29 mouse cellular contexts compared by ENCODE assay signal in genomic region chr12:80662322-80662721, GRCm38 (mm10). TPM values are rescaled to one million over a fixed set of nuclear protein-coding genes. Genes with fewer than 3 reads are reported as not detected.
"Had no signal": no experiment of that assay in that cellular context is flagged by ENCODE, and none has a peak within 500 bp of the region (broad histone marks: within the 10 kb centered on the region; RNA-seq: fewer than 3 reads in every experiment).

No protein-coding gene starts in this region.

- H3K4me1 ChIP-seq: embryonic facial prominence, embryonic 10.5 days; embryonic facial prominence, embryonic 12.5 days; embryonic facial prominence, embryonic 13.5 days; embryonic facial prominence, embryonic 15.5 days; forebrain, embryonic 10.5 days; forebrain, embryonic 12.5 days had no signal

- H3K9me3 ChIP-seq: embryonic facial prominence, embryonic 10.5 days; embryonic facial prominence, embryonic 12.5 days; embryonic facial prominence, embryonic 13.5 days; embryonic facial prominence, embryonic 15.5 days; forebrain, embryonic 10.5 days; forebrain, embryonic 12.5 days; forebrain, embryonic 13.5 days; forebrain, embryonic 15.5 days had no signal

- H3K27ac ChIP-seq: embryonic facial prominence, embryonic 10.5 days; embryonic facial prominence, embryonic 12.5 days; embryonic facial prominence, embryonic 13.5 days; embryonic facial prominence, embryonic 15.5 days; forebrain, embryonic 10.5 days; forebrain, embryonic 12.5 days; forebrain, embryonic 13.5 days; forebrain, embryonic 15.5 days; gastrocnemius, adult 2 months; heart, adult 2 months had no signal

- ATAC-seq: forebrain, embryonic 13.5 days; forebrain, embryonic 14.5 days; forebrain, embryonic 15.5 days; forebrain, embryonic 16.5 days; forebrain, postnatal 0 days had no signal

- DNase-seq: cerebellum, adult 2 months; cerebellum, adult 8-10 months; cerebellum, adult 9-10 months; cerebellum, adult 9-11 months; cerebellum, postnatal 10 days; cerebellum, postnatal 14 days; cerebellum, postnatal 25 days; cerebellum, postnatal 36 days; embryo, embryonic 11 days; forebrain, postnatal 0 days; gastrocnemius, adult 2 months; gastrocnemius, postnatal 10 days; gastrocnemius, postnatal 14 days; gastrocnemius, postnatal 25 days; gastrocnemius, postnatal 36 days; heart, adult 2 months had no signal

- H3K9ac ChIP-seq: embryonic facial prominence, embryonic 12.5 days; embryonic facial prominence, embryonic 13.5 days; embryonic facial prominence, embryonic 15.5 days; forebrain, embryonic 12.5 days; forebrain, embryonic 13.5 days; forebrain, embryonic 15.5 days; forebrain, postnatal 0 days had no signal

- H3K4me3 ChIP-seq: embryonic facial prominence, embryonic 10.5 days; embryonic facial prominence, embryonic 12.5 days; embryonic facial prominence, embryonic 13.5 days; embryonic facial prominence, embryonic 15.5 days; erythroblast, embryonic 14.5 days; forebrain, embryonic 10.5 days; forebrain, embryonic 12.5 days; forebrain, embryonic 13.5 days; forebrain, embryonic 15.5 days; gastrocnemius, adult 2 months; heart, adult 2 months had no signal

- H3K27me3 ChIP-seq: embryonic facial prominence, embryonic 12.5 days; embryonic facial prominence, embryonic 13.5 days; embryonic facial prominence, embryonic 15.5 days; forebrain, embryonic 12.5 days; forebrain, embryonic 13.5 days; forebrain, embryonic 15.5 days had no signal

- H3K4me2 ChIP-seq: embryonic facial prominence, embryonic 12.5 days; embryonic facial prominence, embryonic 13.5 days; embryonic facial prominence, embryonic 15.5 days; forebrain, embryonic 12.5 days; forebrain, embryonic 13.5 days; forebrain, embryonic 15.5 days had no signal

RNA-seq across cellular contexts. Expression of gene Plekhd1, which starts 30.1 kb away (rescaled TPM):
- total RNA-seq: common myeloid progenitor, adult 5-6 weeks; gastrocnemius, postnatal 25 days; gastrocnemius, postnatal 36 days; granulocyte monocyte progenitor cell, adult 5-6 weeks; heart, adult 2 months had no signal
